Mouse (Mus musculus) bone marrow, adult 2 months (tissue): ENCODE data around the gene Igfbpl1. TPM values are rescaled to one million over a fixed set of nuclear protein-coding genes. Genes with fewer than 3 reads are reported as not detected.

Experiments used
- H3K27ac ChIP-seq: fragments of 200-500 bp; 2 replicates; pipeline ENCODE4 v1.5.1; 2012; ENCODE audit warnings: low read depth, mild to moderate bottlenecking, control low read depth, inconsistent platforms, low read length; ENCODE audit not compliant: control insufficient read depth, poor library complexity, insufficient read depth
- H3K4me1 ChIP-seq: fragments of 200-500 bp; 2 replicates; pipeline ENCODE4 v1.6.1; 2011; ENCODE audit warnings: low read length; ENCODE audit not compliant: control insufficient read depth, insufficient read depth
- H3K4me3 ChIP-seq: fragments of 200-500 bp; replicated peaks from 2 replicates; pipeline ENCODE3; 2011; ENCODE audit warnings: mild to moderate bottlenecking, low read depth, low read length, control low read depth; ENCODE audit not compliant: control insufficient read depth
- CTCF ChIP-seq: fragments of 200-500 bp; IDR thresholded peaks from 2 replicates; pipeline ENCODE4 v1.5.1; 2011; ENCODE audit warnings: low read length, control low read depth; ENCODE audit not compliant: control insufficient read depth, insufficient read depth
- POLR2A ChIP-seq: fragments of 200-500 bp; IDR thresholded peaks from 2 replicates; pipeline ENCODE4 v1.6.1; 2011; ENCODE audit warnings: low read depth, mild to moderate bottlenecking, control low read depth, low read length, borderline replicate concordance; ENCODE audit not compliant: control insufficient read depth
- WGBS: fragments of 180-500 bp; shearing (Covaris S2); methylation state at CpG from one replicate; pipeline ENCODE4 v1.1.7; 2018; 5-methylcytosine and 5-hydroxymethylcytosine counted together
- polyA plus RNA-seq: library from polyadenylated mRNA; stranded (reverse); fragments of >200 nt; gene quantifications from 2 replicates; pipeline ENCODE4 v1.2.4, GENCODE M21; 2011; ENCODE audit warnings: low replicate concordance; ENCODE audit not compliant: missing spikeins, insufficient read depth, insufficient read length

Gene Igfbpl1
- polyA plus RNA-seq, 1 experiment = 1.6 TPM

GRCm38 (mm10) chr4:45789263-45789958, 37.3 kb downstream of the Igfbpl1 start:
- TF ChIP-seq CTCF (no peak), POLR2A (no peak)
- H3K27ac ChIP-seq = peak overlapping the region; percentile 65
- H3K4me1 ChIP-seq = peaks cover 1% of the 10 kb centered on the region
- WGBS = 51% methylated on average over 13 of the region's 13 CpGs
- no peak overlapping the region for H3K4me3 ChIP-seq

- peak overlapping the region; percentile 65; the same call in 1 of the 2 replicates for H3K27ac ChIP-seq
- H3K4me3 ChIP-seq = no peak overlapping the region
- H3K4me1 ChIP-seq = peaks cover 1% of the 10 kb centered on the region
- TF ChIP-seq CTCF = no peak
- TF ChIP-seq POLR2A = no peak
- 25% methylated on average over 13 of the region's 13 CpGs for WGBS
Measured at GRCm38 (mm10) chr4:45788446-45789081, 38.2 kb downstream of the Igfbpl1 start.

- 71% methylated on average over 4 of the region's 4 CpGs for WGBS
- H3K27ac ChIP-seq = no peak overlapping the region
- TF ChIP-seq POLR2A (no peak), CTCF (no peak)
- H3K4me3 ChIP-seq = no peak overlapping the region
- peaks cover 1% of the 10 kb centered on the region for H3K4me1 ChIP-seq
Measured at GRCm38 (mm10) chr4:45786674-45787073, 40.0 kb downstream of the Igfbpl1 start.

- 67% methylated on average over 2 of the region's 2 CpGs for WGBS
- TF ChIP-seq POLR2A = no peak
- no peak for TF ChIP-seq CTCF
- H3K27ac ChIP-seq = no peak overlapping the region
- peaks cover 1% of the 10 kb centered on the region for H3K4me1 ChIP-seq
- no peak overlapping the region for H3K4me3 ChIP-seq
Measured at GRCm38 (mm10) chr4:45785959-45786358, 40.8 kb downstream of the Igfbpl1 start.

GRCm38 (mm10) chr4:45783671-45784070, 43.1 kb downstream of the Igfbpl1 start:
- H3K4me1 ChIP-seq = no peaks in the 10 kb centered on the region; the same call in 1 of the 2 replicates
- 53% methylated on average over 1 of the region's 1 CpGs for WGBS
- no peak overlapping the region for H3K4me3 ChIP-seq
- TF ChIP-seq POLR2A = no peak
- no peak overlapping the region for H3K27ac ChIP-seq

- H3K4me1 ChIP-seq = no peaks in the 10 kb centered on the region
- TF ChIP-seq POLR2A (no peak), CTCF (peak; percentile 39; the same call in 1 of the 2 replicates)
- no peak overlapping the region for H3K4me3 ChIP-seq
- H3K27ac ChIP-seq = no peak overlapping the region
- 1% methylated on average over 5 of the region's 5 CpGs for WGBS
Measured at GRCm38 (mm10) chr4:45771619-45772018, 55.1 kb downstream of the Igfbpl1 start.

- WGBS = 74% methylated on average over 8 of the region's 8 CpGs
- TF ChIP-seq POLR2A = no peak
- TF ChIP-seq CTCF = no peak
- Histone ChIP-seq H3K4me3 (no peak overlapping the region), H3K27ac (no peak overlapping the region), H3K4me1 (no peaks in the 10 kb centered on the region)
Measured at GRCm38 (mm10) chr4:45771173-45771572, 55.5 kb downstream of the Igfbpl1 start.

GRCm38 (mm10) chr4:45770638-45771033, 56.1 kb downstream of the Igfbpl1 start:
- 77% methylated on average over 4 of the region's 4 CpGs for WGBS
- Histone ChIP-seq H3K27ac (no peak overlapping the region), H3K4me3 (no peak overlapping the region), H3K4me1 (no peaks in the 10 kb centered on the region)
- no peak for TF ChIP-seq POLR2A
- no peak for TF ChIP-seq CTCF
